Mouse (Mus musculus): ENCODE results near the gene Il1rl1. TPM values are rescaled to one million over a fixed set of nuclear protein-coding genes. Genes with fewer than 3 reads are reported as not detected.

Gene Il1rl1
- total RNA-seq (2021): 1 to 10 TPM in 1 of 2 experiments, under 1 TPM in 1; 0.54 to 1.4 TPM
- long read RNA-seq, experiment 1, partial matches to known transcripts: 0 of 1 reads
- long read RNA-seq, experiment 1, other reads (novel, unspliced or antisense): 1 of 1 reads
- long read RNA-seq, experiment 2: 0 reads

- intact Hi-C loops (cut with DNase I): no loop called here
- no peak for DNase-seq
Observed at GRCm38 (mm10) chr1:40428910-40429675, at the start of gene Il1rl1. TSS of gene Il1rl1 (plus strand) at chr1:40429570.

- intact Hi-C loops (cut with DNase I): loop anchor here (5.0 kb wide), 2 partner anchors 162 to 378 kb away; no protein-coding TSS in a partner anchor
- peak in 1 of 2 experiments; percentile 50 for DNase-seq
Observed at GRCm38 (mm10) chr1:40380111-40380510, 49.3 kb upstream of the Il1rl1 start.

- DNase-seq: no peak
- intact Hi-C loops (cut with DNase I): loop anchor here (5.0 kb wide), 2 partner anchors 161 to 379 kb away; no protein-coding TSS in a partner anchor
Observed at GRCm38 (mm10) chr1:40380990-40381389, 48.4 kb upstream of the Il1rl1 start.

GRCm38 (mm10) chr1:40382841-40383240 lies 46.5 kb upstream of the Il1rl1 start:
- DNase-seq: no peak
- intact Hi-C loops (cut with DNase I): loop anchor here (5.0 kb wide), 2 partner anchors 159 to 381 kb away; no protein-coding TSS in a partner anchor

- intact Hi-C loops (cut with DNase I): loop anchor here (5.0 kb wide), 2 partner anchors 157 to 383 kb away; no protein-coding TSS in a partner anchor
- no peak for DNase-seq
Observed at GRCm38 (mm10) chr1:40384931-40385545, 44.3 kb upstream of the Il1rl1 start.

- intact Hi-C loops (cut with DNase I): no loop called here
- DNase-seq: no peak
Observed at GRCm38 (mm10) chr1:40391374-40391773, 38.0 kb upstream of the Il1rl1 start.

- intact Hi-C loops (cut with DNase I): no loop called here
- no peak for DNase-seq
Observed at GRCm38 (mm10) chr1:40392535-40392934, 36.8 kb upstream of the Il1rl1 start.

GRCm38 (mm10) chr1:40393214-40393613 lies 36.2 kb upstream of the Il1rl1 start:
- intact Hi-C loops (cut with DNase I): no loop called here
- no peak for DNase-seq

- DNase-seq: no peak
- intact Hi-C loops (cut with DNase I): no loop called here
Observed at GRCm38 (mm10) chr1:40399639-40400038, 29.7 kb upstream of the Il1rl1 start.

- DNase-seq: no peak
- intact Hi-C loops (cut with DNase I): no loop called here
Observed at GRCm38 (mm10) chr1:40404682-40405081, 24.7 kb upstream of the Il1rl1 start.

GRCm38 (mm10) chr1:40409882-40410281 lies 19.5 kb upstream of the Il1rl1 start:
- intact Hi-C loops (cut with DNase I): no loop called here

GRCm38 (mm10) chr1:40413039-40413438 lies 16.3 kb upstream of the Il1rl1 start:
- no peak for DNase-seq
- intact Hi-C loops (cut with DNase I): no loop called here

More at GRCm38 (mm10) chr1:40409882-40410281, 19.5 kb upstream of the Il1rl1 start:
- no peak for DNase-seq

- DNase-seq: no peak
- intact Hi-C loops (cut with DNase I): no loop called here
Observed at GRCm38 (mm10) chr1:40414276-40414675, 15.1 kb upstream of the Il1rl1 start.

GRCm38 (mm10) chr1:40414863-40415656 lies 14.3 kb upstream of the Il1rl1 start:
- DNase-seq: no peak
- intact Hi-C loops (cut with DNase I): no loop called here

- intact Hi-C loops (cut with DNase I): no loop called here
- DNase-seq: no peak
Observed at GRCm38 (mm10) chr1:40417034-40417433, 12.3 kb upstream of the Il1rl1 start.

GRCm38 (mm10) chr1:40418512-40418911 lies 10.9 kb upstream of the Il1rl1 start:
- no peak for DNase-seq
- intact Hi-C loops (cut with DNase I): no loop called here

- no peak for DNase-seq
- intact Hi-C loops (cut with DNase I): no loop called here
Observed at GRCm38 (mm10) chr1:40423892-40424291, 5.5 kb upstream of the Il1rl1 start.

- no peak for DNase-seq
- intact Hi-C loops (cut with DNase I): no loop called here
Observed at GRCm38 (mm10) chr1:40427270-40427669, 2.1 kb upstream of the Il1rl1 start.

GRCm38 (mm10) chr1:40427901-40428300 lies 1.5 kb upstream of the Il1rl1 start:
- DNase-seq: no peak
- intact Hi-C loops (cut with DNase I): no loop called here

GRCm38 (mm10) chr1:40430143-40430834 lies 919 bp downstream of the Il1rl1 start:
- no peak for DNase-seq
- intact Hi-C loops (cut with DNase I): no loop called here

All from gastrocnemius, postnatal 36 days (tissue).